Mouse (Mus musculus) megakaryocyte, adult 5-6 weeks (primary cell): ENCODE measurements around the gene Rnf111. TPM values are rescaled to one million over a fixed set of nuclear protein-coding genes. Genes with fewer than 3 reads are reported as not detected.
"Not testable (repeated sequence)": the region's sequence is repeated elsewhere in the genome, so short reads cannot be mapped to it uniquely, and the experiment has no call there.

Source experiments
- ATAC-seq: 2 replicates; pipeline ENCODE4 v1.8.0; 2016; ENCODE audit warnings: mild to moderate bottlenecking, inconsistent platforms; ENCODE audit not compliant: poor library complexity, severe bottlenecking
- total RNA-seq, 2 experiments: library from RNA; stranded (forward) in 1 of 2; stranded (reverse) in 1 of 2; fragments of 153-499, 151-499 nt in 1 of 2; fragments of 221-1000, 200-1000 nt in 1 of 2; gene quantifications; 2 replicates each; pipeline versions ENCODE4 v1.2.3 to v1.2.4; 2015 to 2017

The Rnf111 gene
- total RNA-seq, 2 experiments from 2014 or later, result 36.8 to 57.0 TPM

DNA sequence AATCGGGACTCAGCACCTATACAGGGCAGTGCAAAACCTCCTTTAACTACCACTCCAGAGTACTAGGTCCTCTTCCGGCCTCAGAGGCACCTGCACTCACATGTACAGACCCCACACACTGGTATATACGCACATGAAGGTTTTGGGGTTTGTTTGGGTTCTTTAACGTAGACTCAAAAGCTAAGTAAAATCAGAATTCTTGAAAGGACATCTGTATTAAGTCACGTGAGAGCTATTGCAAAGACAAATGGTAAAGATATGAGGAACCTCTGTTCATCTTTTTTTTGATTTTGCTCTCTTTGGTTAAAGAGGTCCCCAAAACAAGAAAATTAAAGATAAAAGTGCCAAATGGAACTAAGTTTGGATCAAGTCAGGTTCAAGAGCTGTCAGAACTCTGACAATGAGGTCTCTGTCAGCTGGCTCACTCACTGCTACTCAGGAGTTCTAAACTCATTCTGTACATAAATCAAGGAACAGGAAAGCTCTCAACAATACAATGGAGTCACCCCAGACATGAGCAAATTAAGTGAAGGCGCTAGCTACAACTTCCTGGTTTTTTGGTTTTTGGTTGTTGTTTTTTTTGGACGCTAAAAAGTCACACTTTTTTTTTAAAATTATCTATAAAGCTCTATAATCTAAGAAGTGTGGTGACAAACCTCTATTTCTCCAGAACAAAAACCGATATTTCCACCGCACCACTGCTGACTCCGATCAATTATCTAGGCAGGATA is 1.1 kb downstream of the Rnf111 start:
- ATAC-seq, result no peak

DNA sequence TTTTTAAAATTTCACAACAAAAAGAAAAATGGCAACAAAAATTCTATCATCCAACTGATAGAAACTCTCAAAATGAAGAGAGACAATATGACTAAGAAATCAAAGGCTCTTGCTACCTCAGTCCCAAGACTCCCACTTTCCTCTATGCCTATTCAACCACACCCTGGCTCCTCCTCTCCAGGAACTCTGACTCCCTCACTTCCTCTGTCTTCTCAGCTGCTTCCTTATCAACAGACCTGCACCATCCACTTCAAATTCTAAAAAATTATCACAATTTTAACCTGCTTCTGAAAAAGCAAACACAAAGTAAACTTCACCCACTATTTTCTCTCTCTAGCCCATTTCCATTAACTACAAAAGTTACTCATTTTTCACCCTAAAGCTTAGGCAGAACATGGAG is 6.5 kb downstream of the Rnf111 start:
- no peak for ATAC-seq

DNA sequence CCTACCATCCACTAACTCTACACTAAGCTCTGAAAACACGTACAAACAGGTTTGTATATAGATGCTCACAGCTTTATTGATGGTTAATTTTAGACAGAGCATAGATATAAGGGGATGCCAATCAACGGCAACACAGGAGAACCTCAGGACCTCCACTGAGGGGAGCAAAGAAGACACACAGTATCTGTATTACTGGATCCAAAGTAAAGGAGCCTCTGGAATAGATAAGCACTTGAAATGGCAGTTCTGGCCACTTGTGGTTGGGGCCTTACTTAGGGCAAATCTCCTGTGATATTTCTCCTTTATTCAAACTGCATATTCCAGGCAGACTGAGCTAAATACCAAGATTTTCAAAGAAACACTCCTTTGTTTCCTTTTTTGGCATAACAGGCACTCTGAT is 10.5 kb downstream of the Rnf111 start:
- ATAC-seq, result no peak

DNA sequence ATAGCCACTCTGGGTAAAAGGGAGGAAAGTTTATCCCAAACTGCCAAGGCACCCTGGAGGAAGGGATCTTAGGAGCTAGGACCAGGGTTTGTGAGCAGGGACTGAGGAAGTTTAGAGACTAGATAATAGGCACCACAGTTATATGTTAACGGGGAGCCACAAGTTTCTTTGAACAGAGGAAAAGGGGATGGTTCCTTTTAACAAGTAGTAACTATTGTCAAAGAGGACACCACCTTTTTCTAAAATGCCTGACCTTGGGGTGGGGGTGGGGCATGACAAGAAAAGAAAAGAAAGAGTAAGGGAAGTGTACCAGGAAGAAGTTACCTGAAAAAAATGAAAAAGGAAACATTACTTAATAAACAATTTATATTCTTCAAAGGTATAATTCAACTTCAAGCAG is 12.3 kb downstream of the Rnf111 start:
- no peak for ATAC-seq

DNA sequence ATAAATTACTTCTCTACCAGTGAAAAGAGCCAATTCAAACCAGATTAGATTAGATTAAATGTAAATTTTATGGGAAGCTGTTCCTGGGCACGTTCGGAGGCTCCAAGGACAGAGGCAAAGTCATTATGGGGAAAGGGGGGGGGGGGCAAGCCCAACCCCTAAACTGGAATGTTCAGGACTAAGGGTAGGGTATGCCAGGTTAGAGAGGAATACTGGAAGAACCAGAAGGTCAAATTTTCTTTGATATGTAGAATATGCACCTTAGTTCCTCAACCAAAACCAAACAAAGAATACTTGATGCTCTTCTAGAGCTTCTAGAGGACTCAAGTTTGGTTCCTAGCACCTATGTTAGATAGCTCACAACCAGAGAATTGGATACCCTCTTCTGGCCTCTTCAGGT is 16.1 kb downstream of the Rnf111 start:
- ATAC-seq, result no peak

DNA sequence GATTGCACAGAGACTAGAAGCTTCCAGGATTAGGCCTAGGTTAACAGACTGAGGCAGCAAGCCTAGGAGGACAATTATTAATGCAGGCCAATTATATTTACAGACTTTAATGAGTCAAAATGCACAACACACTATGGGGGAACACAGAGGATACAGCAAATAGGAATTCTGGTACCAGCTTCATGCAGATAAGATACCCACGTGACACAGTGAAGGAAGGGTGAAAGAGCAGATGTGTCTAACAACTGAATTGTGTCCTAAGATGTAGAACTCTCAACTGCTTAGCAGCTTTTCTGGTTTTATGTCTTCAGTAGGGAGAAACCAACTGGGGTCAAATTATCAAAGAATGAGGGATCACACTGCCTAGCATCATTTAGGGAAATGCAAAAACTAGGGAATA is 17.7 kb downstream of the Rnf111 start:
- no peak for ATAC-seq

DNA sequence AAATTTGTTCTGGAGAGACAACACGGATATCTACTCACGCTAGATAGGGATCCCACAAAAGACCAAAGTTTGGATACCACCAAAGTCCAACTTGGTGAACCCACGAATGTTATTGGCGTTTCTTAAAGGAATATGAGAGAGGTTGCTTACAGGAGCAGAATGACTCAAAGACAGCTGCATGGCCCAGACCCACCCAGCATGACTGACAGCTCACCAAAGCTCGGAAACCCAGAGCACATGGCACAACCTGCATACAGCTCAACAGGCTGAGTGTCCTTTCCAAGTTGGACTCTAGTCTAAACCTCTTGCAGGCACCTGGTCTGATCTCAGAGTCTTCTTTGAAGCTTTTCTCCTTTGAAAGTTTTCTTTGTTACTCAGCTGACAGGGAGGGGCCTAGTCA is 20.0 kb downstream of the Rnf111 start:
- no peak for ATAC-seq

DNA sequence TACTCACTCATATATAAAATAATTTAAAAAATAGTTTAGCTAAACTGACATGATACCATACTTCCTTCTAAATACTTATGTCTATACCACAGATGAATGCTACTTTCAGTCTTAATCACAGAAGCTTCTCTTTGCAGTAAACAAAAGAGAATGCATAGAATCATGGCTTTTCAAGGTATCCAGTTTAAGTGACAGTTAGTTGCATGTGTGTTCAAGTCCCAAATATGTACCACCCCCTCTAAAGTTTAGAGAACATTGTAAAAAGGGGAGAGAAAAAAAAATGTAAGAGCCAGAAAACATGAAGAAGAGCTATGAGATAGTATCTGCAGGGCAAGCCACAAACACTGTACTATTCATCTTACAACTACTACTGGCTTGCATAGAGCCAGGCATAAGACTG is 21.7 kb downstream of the Rnf111 start:
- no peak for ATAC-seq

DNA sequence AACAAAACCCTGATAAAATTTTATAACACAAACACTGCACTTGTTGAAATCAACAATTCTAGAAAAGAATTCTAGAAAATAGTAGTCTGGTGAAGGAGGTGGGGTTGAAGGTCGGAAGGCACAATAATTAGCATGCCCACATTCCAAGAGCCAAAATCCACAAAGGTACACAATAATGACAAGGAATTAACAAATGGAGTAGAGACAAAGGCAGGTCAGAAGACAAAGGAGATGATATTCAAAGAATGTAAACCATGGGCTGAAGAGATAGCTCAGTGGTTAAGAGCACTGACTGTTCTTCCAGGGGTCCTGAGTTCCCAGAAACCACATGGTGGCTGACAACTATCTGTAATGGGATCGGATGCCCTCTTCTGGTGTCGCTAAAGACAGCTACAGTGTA is 26.3 kb downstream of the Rnf111 start:
- no peak for ATAC-seq

DNA sequence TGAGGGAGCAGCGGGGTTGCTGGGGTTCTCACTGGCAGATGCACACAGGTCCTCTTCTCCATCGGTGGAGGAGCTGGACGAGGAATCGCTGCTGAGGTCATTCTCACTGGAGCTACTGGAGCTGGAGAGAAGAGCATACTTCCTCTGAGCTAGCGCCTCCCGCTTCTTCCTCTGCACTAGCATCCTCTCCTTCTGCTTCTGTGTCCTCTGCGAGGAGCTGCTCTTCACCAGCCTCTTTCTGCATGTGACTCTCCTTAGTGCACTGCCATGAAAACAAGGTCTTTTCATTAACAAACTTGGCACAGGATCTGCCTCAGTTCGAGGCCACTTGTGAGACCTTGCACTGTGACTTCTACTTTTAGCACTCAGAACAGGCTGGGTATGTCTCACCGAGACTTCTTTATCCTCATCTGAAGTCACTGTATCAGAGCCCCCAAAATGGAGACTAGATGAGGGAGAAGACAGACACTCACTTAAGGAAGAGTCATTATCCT is 27.7 kb downstream of the Rnf111 start:
- ATAC-seq, result no peak

DNA sequence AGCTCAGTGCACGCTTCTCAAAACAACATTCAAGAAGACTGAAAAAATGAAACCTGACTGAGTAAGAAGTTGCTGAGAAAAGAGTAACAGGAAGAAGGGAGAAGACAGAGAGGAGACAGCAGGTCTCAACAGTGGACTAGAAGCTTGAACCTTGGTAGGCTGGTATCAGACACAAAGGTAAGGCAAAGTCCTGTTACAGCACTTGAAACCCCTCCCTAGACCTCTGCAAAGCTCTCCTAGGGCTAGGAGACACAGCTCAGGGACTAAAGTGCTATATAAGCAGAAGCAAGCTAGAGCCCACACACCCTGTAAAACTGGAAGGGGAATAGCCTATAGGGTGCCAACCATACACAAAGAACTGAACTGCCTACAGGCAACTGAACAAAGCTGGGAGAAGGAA is 30.1 kb downstream of the Rnf111 start:
- no peak for ATAC-seq

DNA sequence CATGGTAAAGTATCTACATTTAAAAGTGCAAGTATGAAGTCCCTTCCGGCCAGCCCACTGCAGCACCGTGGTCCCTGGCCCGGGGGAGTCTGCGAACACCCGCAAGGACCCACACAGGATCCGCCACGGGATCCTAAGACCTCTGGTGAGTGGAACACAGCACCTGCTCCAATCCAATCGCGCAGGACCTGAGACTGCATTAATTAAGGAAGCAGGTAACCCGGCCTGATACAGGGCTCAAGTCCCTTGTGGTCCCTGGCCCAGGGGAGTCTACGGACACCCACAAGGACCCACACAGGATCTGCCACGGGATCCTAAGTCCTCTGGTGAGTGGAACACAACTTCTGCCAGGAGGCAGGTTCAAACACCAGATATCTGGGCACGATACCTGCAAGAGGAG is 40.4 kb downstream of the Rnf111 start:
- not testable (repeated sequence) for ATAC-seq

DNA sequence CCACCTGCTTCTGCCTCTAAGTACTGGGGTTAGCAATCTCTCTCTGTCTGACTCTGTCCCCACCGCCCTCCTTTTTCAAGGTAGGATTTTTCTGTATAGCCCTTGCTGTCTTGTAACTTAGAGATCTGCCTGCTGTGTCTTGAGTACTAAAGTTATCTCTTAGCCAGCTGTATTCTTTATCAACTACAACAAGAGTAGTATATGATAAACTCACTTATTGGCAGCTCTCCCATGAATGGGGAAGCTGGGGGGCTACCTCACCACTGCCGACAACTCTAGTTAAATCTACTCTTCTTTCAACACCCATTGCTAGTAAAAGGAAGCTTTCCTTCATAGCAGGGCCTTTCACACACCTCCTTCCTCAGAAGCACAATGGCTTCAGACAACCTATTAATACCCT is 51.2 kb downstream of the Rnf111 start:
- no peak for ATAC-seq

DNA sequence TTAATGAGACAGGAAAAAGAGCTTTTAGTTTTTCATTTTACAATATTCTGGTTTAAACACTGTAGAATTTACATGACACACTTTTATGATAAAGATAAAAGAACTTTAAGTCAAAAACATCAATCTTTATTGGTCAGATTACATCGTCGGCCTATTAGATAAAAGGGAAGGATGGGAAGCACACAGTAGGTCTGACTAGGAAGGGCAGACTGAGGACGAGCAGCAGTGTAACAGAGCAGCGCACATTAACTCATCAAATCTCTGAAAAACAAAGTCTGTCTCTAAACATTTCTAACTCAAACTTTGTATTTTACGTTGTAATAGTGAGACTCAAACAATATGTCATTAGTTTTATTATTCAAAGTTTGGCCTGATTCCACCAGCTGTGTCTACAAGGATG is 54.5 kb downstream of the Rnf111 start:
- no peak for ATAC-seq

DNA sequence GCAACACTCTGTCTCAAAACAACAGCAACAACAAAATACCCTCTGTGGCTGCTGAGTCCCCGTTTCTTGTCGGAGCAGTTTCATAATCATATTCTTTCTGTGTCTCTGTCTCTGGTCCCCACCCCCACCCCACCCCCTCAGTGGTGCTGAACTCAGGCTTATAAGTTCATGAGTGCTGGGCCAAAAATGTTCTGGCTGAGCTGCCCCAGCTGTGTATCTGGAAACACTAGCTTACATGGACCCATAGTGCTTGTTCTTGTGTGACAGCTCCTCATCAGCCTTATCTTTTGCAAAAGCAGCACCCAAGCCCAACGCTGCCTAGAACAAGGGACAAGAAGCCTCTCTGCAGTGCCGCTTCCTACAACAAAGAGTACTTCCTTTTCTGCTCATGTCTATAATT is 63.6 kb downstream of the Rnf111 start:
- no peak for ATAC-seq

DNA sequence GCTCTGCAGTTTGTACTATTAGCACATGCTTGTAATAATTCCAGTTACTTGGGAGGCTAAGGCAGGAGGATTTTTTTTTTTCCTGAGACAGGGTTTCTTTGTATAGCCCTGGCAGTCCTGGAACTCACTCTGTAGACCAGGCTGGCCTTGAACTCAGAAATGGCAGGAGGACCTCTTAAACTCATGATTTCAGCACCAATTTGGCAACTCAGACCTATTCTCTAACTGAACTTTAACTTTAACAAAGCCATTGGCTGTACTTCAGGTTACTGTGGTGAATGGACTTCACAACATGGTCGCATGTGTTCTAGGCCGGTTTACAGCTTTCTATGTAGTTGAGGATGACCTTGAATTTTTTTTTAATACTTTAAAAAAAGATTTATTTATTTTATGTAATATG is 80.9 kb downstream of the Rnf111 start:
- no peak for ATAC-seq

DNA sequence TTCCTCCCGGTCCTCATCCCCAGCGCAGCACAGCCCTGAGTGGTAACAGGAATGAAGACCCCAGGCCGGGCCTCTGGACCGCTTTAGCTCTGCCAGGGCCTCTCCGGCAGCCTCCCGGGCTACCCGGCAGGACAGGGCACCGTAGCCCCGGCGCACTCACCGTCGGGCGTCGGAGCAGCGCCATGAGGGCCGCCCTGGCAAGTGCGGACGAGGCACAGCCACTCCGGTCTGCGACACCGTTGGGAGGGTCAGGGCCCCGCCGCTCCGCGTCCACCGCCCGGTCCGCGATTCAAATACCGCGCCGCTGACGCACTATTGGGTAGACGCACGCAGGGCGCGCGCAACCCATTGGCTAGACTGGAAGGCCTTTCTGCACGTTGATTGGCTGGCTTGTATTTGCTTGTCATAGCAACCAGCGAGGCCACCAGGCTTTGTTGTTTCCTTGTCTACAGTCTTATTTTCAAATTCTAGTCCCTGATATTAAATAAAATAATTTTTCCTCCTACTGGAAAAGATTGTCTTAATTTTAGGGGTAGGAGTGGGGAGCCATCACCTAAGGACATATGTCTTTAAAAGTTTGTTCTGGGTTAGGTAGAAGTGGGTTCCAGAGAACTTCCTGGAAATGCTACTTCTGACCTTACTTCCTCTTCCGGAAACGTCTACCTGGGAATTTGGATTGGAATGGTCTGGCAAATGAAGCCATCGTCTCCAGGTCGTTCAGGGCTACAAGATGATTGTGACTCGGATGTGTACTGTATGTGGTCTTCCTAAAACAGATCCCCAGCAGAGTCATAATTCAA is 82.1 kb downstream of the Rnf111 start, which contains the start of gene Ccnb2:
Gene Ccnb2, minus strand, starts transcription at position 291 of the 800 bp plus-strand sequence.
- ATAC-seq, result peak; percentile 99

DNA sequence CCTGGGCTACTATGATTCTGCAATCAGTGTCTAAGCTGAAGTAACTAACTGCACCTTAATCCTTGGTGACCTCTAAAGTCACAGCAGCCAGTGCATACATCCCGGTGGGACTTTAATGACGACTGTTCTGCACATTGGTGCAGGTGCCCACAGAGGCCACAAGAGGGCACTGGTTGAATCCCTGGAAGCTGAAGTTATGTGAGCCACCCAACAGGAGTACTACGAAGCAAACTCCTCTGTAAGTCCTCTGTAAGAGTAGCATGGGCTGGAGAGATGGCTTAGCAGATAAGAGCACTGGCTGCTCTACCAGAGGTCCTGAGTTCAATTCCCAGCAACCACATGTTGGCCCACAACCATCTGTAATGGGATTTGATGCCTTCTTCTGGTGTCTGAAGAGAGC is 87.1 kb downstream of the Rnf111 start:
- peak; percentile 70 for ATAC-seq

DNA sequence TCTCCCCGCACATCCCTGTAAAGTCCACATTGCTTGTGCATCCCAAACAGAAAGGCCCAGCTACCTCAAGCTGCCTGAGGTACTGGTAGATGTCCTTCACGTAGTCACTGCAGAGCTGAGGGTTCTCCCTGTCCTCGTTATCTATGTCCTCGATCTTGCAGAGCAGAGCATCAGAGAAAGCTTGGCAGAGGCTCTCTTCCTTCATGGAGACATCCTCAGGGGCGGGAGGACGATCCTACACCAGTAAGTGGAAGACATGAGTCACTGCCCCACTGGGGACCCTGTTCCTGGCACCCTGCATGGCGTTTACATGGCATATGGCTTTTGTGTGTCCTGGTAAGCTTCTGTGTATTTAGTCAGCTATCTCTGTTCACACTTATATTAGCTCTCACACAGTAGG is 90.5 kb downstream of the Rnf111 start:
- ATAC-seq, result no peak

DNA sequence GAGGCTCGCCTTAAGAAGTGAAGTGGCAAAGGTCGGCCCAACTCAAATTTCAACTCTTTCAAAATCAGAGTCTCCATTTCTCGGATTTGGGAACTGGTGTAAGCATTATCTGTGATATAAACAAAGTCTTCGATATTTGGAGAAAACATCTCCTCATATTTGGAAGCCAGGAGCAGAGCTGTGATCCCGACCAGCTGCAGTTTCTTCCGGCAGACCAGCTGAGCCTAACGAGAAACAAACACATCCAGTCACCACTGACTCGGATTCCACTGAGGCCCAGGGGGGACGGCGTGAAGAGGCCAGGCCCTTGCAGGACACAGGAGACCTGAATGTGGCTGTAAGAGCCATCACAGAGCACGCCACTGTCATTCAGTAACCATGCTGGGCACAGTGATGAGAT is 92.9 kb downstream of the Rnf111 start:
- no peak for ATAC-seq

DNA sequence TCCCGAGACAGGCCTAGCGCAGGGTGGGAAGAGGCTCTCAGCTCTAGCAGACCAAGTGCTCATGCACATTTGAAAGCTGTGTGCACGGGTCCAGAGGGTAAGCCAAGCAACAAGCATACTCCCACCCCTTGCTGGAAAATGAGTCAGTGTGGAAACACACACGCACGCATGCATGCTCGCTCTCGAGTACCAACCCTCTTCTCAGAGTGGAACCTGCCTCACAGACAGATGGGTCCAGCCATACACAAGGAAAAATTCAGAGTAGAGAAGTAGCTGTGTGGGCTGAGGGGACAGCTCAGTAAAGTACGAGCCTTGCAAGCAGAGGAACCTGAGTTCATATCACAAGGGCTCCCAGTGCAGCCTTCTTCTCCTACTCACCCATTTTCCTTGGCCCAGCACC is 93.8 kb downstream of the Rnf111 start:
- ATAC-seq, result no peak

DNA sequence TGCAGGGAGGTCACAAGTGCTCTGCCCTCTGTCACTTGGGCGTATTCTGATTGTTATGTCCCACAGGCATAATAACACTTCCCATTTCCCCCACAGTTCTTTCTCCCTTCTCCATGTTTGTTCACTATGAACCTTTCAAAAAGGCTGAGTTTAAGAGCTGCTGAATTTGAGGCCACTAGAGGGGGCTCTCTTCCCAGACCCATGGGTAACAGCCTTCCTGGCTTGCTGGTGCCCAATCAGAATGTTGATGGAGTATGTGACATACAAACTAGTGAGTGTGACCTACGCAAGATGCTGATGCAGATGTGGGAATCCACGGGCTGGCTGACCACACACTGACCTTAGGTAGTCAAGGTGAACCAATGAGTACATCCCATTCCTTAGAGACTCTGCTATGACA is 94.7 kb downstream of the Rnf111 start:
- no peak for ATAC-seq
